Mouse (Mus musculus) layer of hippocampus, adult 2 months (tissue): ENCODE results near the gene Hccs. TPM values are rescaled to one million over a fixed set of nuclear protein-coding genes. Genes with fewer than 3 reads are reported as not detected.
"Not testable (repeated sequence)": the region's sequence is repeated elsewhere in the genome, so short reads cannot be mapped to it uniquely, and the experiment has no call there.

ENCODE experiments used
- DNase-seq, 2 experiments: peaks; one replicate each; pipeline ENCODE4 v3.0.0; 2022; ENCODE audit warnings: low spot score in 2 of 2
- H3K27ac ChIP-seq: fragments of 200-600 bp; 2 replicates; pipeline ENCODE4 v1.8.1; 2022
- H3K4me3 ChIP-seq: fragments of 200-600 bp; 2 replicates; pipeline ENCODE4 v1.8.1; 2022; ENCODE audit warnings: mild to moderate bottlenecking
- CTCF ChIP-seq: fragments of 200-600 bp; conservative IDR thresholded peaks from 2 replicates; pipeline ENCODE4 v1.8.1; 2022; ENCODE audit warnings: antibody characterized with exemption, mild to moderate bottlenecking, moderate library complexity
- long read RNA-seq, 2 experiments: library from polyadenylated mRNA; stranded (forward); transcript quantifications; one replicate each; pipeline ENCODE4 v2.0.0; 2021; ENCODE audit warnings: borderline mapping rate in 2 of 2
- total RNA-seq, 2 experiments: library from RNA; stranded (reverse); gene quantifications; 2 replicates each; pipeline ENCODE4 v1.2.3; 2021

Gene Hccs
- total RNA-seq, result 10 to 100 TPM; 19.3 to 23.2 TPM
- long read RNA-seq, experiment 1, transcript Hccs-201 (7 exons, 2,320 nt), result minor isoform, 5 of 32 reads
- long read RNA-seq, experiment 1, transcript Hccs-202 (7 exons, 2,473 nt), result major isoform, 20 of 32 reads
- long read RNA-seq, experiment 1, partial matches to known transcripts, result 3 of 32 reads
- long read RNA-seq, experiment 1, other reads (novel, unspliced or antisense), result 4 of 32 reads
- long read RNA-seq, experiment 2, transcript Hccs-202 (7 exons, 2,473 nt), result major isoform, 25 of 43 reads
- long read RNA-seq, experiment 2, transcript Hccs-201 (7 exons, 2,320 nt), result minor isoform, 8 of 43 reads
- long read RNA-seq, experiment 2, partial matches to known transcripts, result 2 of 43 reads
- long read RNA-seq, experiment 2, other reads (novel, unspliced or antisense), result 8 of 43 reads

- Histone ChIP-seq H3K4me3 (peak within 1 kb of the TSS; percentile 70), H3K27ac (peak within 1 kb of the TSS; percentile 90)
- peak; percentile 81 to 89 for DNase-seq
- no peak; the same call in 1 of the 2 replicates for TF ChIP-seq CTCF
Measured at GRCm38 (mm10) chrX:169319945-169320667, at the start of gene Hccs. Hccs (minus strand) TSS chrX:169320372.

- H3K27ac ChIP-seq, result no peak overlapping the region
- DNase-seq, result no peak
- H3K4me3 ChIP-seq, result no peak overlapping the region
- no peak for TF ChIP-seq CTCF
Measured at GRCm38 (mm10) chrX:169357146-169357772, 37.1 kb upstream of the Hccs start.

DNA sequence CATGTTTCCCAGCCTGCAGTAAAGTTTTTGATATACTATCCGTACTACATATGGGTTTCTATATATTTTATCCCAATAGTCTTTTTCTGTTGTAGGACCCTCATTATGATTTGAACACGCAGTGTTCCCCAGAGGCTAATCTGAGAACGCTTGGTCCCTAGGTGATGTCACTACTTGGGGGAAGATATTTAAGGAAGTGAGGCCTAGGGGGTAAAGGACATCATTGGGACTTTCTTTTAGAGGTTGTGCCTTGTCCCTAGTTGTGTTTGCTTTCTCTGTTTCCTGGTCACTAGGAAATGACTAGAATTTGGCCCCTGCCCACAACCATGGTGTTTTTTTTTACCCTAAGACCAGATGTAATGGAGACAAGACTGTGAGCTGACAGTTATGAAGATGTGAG lies 18.0 kb upstream of the Hccs start:
- Histone ChIP-seq H3K27ac (no peak overlapping the region), H3K4me3 (no peak overlapping the region)
- DNase-seq, result no peak
- TF ChIP-seq CTCF, result no peak

- H3K27ac ChIP-seq, result no peak overlapping the region
- no peak overlapping the region for H3K4me3 ChIP-seq
- no peak for TF ChIP-seq CTCF
- DNase-seq, result no peak
Measured at GRCm38 (mm10) chrX:169337559-169337958, 17.4 kb upstream of the Hccs start.

- peak; percentile 69 for TF ChIP-seq CTCF
- DNase-seq, result peak; percentile 25 to 31
- Histone ChIP-seq H3K4me3 (no peak overlapping the region), H3K27ac (no peak overlapping the region)
Measured at GRCm38 (mm10) chrX:169332264-169332663, 12.1 kb upstream of the Hccs start.

- no peak overlapping the region for H3K27ac ChIP-seq
- TF ChIP-seq CTCF, result no peak
- no peak for DNase-seq
- H3K4me3 ChIP-seq, result no peak overlapping the region
Measured at GRCm38 (mm10) chrX:169325929-169326595, 5.9 kb upstream of the Hccs start.

- peak overlapping the region; percentile 70 for H3K4me3 ChIP-seq
- not testable (repeated sequence) for DNase-seq
- peak overlapping the region; percentile 90; the same call in 1 of the 2 replicates for H3K27ac ChIP-seq
Measured at GRCm38 (mm10) chrX:169320668-169321005, 465 bp upstream of the Hccs start.

DNA sequence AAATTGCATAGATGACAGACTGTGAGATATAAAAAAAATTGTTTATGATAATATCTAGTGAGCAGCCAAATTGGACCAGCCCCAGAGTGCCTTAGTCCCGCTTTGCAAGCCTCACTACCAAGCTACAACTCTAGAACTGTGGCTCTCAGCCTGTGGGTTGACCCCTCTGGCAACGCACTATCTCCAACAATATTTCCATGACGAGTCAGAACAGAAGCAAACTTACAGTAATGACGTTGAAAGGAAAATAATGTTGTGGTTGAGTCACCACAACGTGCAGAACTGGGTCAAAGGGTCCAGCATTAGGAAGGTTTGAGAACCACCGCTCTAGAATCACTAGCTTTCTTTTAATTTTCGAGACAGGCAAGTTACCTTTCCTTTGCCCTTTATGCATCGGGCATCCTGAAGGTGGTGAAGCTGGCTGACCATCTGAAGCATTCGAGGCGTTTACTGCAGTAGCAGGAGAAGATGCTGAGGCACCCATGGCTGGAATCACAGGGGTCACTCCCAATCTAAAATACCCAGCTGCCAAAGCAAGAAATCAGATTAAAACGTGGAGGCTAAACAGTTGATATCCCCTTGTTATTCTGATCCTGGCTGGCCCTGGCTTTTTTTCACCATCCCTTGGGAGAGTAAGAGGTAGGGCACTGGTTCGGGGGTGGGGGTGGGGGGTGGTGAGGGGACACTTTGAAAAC lies 959 bp downstream of the Hccs start:
- no peak for TF ChIP-seq CTCF
- Histone ChIP-seq H3K4me3 (peak overlapping the region; percentile 70), H3K27ac (no peak overlapping the region; the same call in 1 of the 2 replicates)
- no peak for DNase-seq

- H3K4me3 ChIP-seq, result no peak overlapping the region
- no peak for DNase-seq
Measured at GRCm38 (mm10) chrX:169308559-169308958, 11.6 kb downstream of the Hccs start.

GRCm38 (mm10) chrX:169303945-169304344 lies 16.2 kb downstream of the Hccs start:
- DNase-seq, result peak in 1 of 2 experiments; percentile 20
- peak; percentile 80 for TF ChIP-seq CTCF
- no peak overlapping the region for H3K27ac ChIP-seq
- H3K4me3 ChIP-seq, result no peak overlapping the region

More at GRCm38 (mm10) chrX:169308559-169308958, 11.6 kb downstream of the Hccs start:
- H3K27ac ChIP-seq, result no peak overlapping the region
- no peak for TF ChIP-seq CTCF

- no peak overlapping the region for H3K4me3 ChIP-seq
- TF ChIP-seq CTCF, result no peak
- no peak overlapping the region for H3K27ac ChIP-seq
- DNase-seq, result no peak
Measured at GRCm38 (mm10) chrX:169302271-169303045, 17.7 kb downstream of the Hccs start.
